Mouse (Mus musculus) MEL (cell line): Measurements from ENCODE around the gene Map4k1. TPM values are rescaled to one million over a fixed set of nuclear protein-coding genes. Genes with fewer than 3 reads are reported as not detected.

ENCODE experiments used
- DNase-seq: peaks from one replicate; pipeline ENCODE4 v3.0.0; 2011; ENCODE audit warnings: low read depth, low spot score
- H3K27ac ChIP-seq: 2 replicates; pipeline ENCODE4 v1.5.1; 2012; ENCODE audit warnings: low read depth, mild to moderate bottlenecking, control low read depth, low read length, moderate library complexity; ENCODE audit not compliant: control insufficient read depth
- H3K27me3 ChIP-seq, 2 experiments: fragments of 150-350 bp in 1 of 2; sonication (generic) in 1 of 2; 2 replicates each; pipeline ENCODE4 v1.6.1; 2012; ENCODE audit warnings: low read length in 2 of 2, mild to moderate bottlenecking in 2 of 2, improper control_type of control experiment in 1 of 2, moderate library complexity in 1 of 2; ENCODE audit not compliant: insufficient read depth in 2 of 2, control insufficient read depth in 1 of 2
- H3K36me3 ChIP-seq, 2 experiments: 2 replicates each; pipeline ENCODE4 v1.6.1; 2012 to 2014; ENCODE audit warnings: low read length in 2 of 2, improper control_type of control experiment in 1 of 2, inconsistent platforms in 1 of 2, mild to moderate bottlenecking in 1 of 2; ENCODE audit not compliant: insufficient read depth in 2 of 2, control insufficient read depth in 1 of 2
- H3K4me1 ChIP-seq, 2 experiments: fragments of 150-350 bp in 1 of 2; sonication (generic) in 1 of 2; 2 replicates each; pipeline ENCODE4 v1.6.1; 2012; ENCODE audit warnings: low read length in 2 of 2, improper control_type of control experiment in 1 of 2, mild to moderate bottlenecking in 1 of 2; ENCODE audit not compliant: insufficient read depth in 2 of 2, control insufficient read depth in 1 of 2
- H3K4me3 ChIP-seq, 2 experiments: fragments of 150-350 bp in 1 of 2; sonication (generic) in 1 of 2; 2 replicates each; pipeline ENCODE4 v1.5.1; 2012; ENCODE audit warnings: low read depth in 2 of 2, low read length in 2 of 2, mild to moderate bottlenecking in 2 of 2, moderate library complexity in 2 of 2, control low read depth in 1 of 2, improper control_type of control experiment in 1 of 2; ENCODE audit not compliant: control insufficient read depth in 1 of 2, insufficient read depth in 1 of 2
- H3K79me2 ChIP-seq: 2 replicates; pipeline ENCODE4 v1.6.1; 2012; ENCODE audit warnings: mild to moderate bottlenecking, low read length, moderate library complexity; ENCODE audit not compliant: control insufficient read depth, poor library complexity, insufficient read depth
- H3K9ac ChIP-seq: 2 replicates; pipeline ENCODE4 v1.6.1; 2012; ENCODE audit warnings: low read depth, mild to moderate bottlenecking, control low read depth, low read length, moderate library complexity; ENCODE audit not compliant: control insufficient read depth, poor library complexity, severe bottlenecking
- H3K9me3 ChIP-seq: fragments of 150-350 bp; sonication (generic); replicated peaks from 2 replicates; pipeline ENCODE4 v1.6.1; 2012; ENCODE audit warnings: mild to moderate bottlenecking, low read length, improper control_type of control experiment, moderate library complexity; ENCODE audit not compliant: insufficient read depth
- CHD1 ChIP-seq: IDR thresholded peaks from 2 replicates; pipeline ENCODE4 v1.6.1; 2012; ENCODE audit warnings: low read depth, mild to moderate bottlenecking, inconsistent platforms, low read length, improper control_type of control experiment
- CHD2 ChIP-seq: IDR thresholded peaks from 2 replicates; pipeline ENCODE4 v1.6.1; 2011; ENCODE audit warnings: low read length, improper control_type of control experiment
- CTCF ChIP-seq, 3 experiments: IDR thresholded peaks in 2 of 3; conservative IDR thresholded peaks in 1 of 3; 2 replicates each; pipeline ENCODE4 v1.5.1; 2011 to 2012; ENCODE audit warnings: low read length in 3 of 3, low read depth in 2 of 3, mild to moderate bottlenecking in 2 of 3, improper control_type of control experiment in 1 of 3, inconsistent platforms in 1 of 3, mixed read lengths in 1 of 3, moderate library complexity in 1 of 3; ENCODE audit not compliant: control insufficient read depth in 1 of 3, insufficient read depth in 1 of 3, poor library complexity in 1 of 3, severe bottlenecking in 1 of 3
- ELF1 ChIP-seq: IDR thresholded peaks from 2 replicates; pipeline ENCODE4 v1.6.1; 2014; ENCODE audit warnings: low read depth, mild to moderate bottlenecking, inconsistent platforms, low read length, improper control_type of control experiment, moderate library complexity
- EP300 ChIP-seq, 2 experiments: IDR thresholded peaks; 2 replicates each; pipeline ENCODE4 v1.6.1; 2011; ENCODE audit warnings: improper control_type of control experiment in 2 of 2, low read length in 2 of 2, low read depth in 1 of 2, mild to moderate bottlenecking in 1 of 2
- ETS1 ChIP-seq: IDR thresholded peaks from 2 replicates; pipeline ENCODE4 v1.6.1; 2012; ENCODE audit warnings: low read depth, mild to moderate bottlenecking, inconsistent platforms, low read length, improper control_type of control experiment, moderate library complexity
- GATA1 ChIP-seq: IDR thresholded peaks from 2 replicates; pipeline ENCODE4 v1.6.1; 2011; ENCODE audit warnings: low read depth, low read length, improper control_type of control experiment
- HCFC1 ChIP-seq: IDR thresholded peaks from 2 replicates; pipeline ENCODE4 v1.6.1; 2012; ENCODE audit warnings: low read depth, mild to moderate bottlenecking, inconsistent platforms, low read length, improper control_type of control experiment, moderate library complexity
- JUND ChIP-seq: IDR thresholded peaks from 2 replicates; pipeline ENCODE4 v1.6.1; 2011; ENCODE audit warnings: low read depth, mild to moderate bottlenecking, improper control_type of control experiment, low read length
- KAT2A ChIP-seq: conservative IDR thresholded peaks from 2 replicates; pipeline ENCODE4 v1.6.1; 2012; ENCODE audit warnings: low read depth, low read length, improper control_type of control experiment, inconsistent platforms
- MAFK ChIP-seq: IDR thresholded peaks from 2 replicates; pipeline ENCODE4 v1.6.1; 2011; ENCODE audit warnings: low read depth, mild to moderate bottlenecking, low read length, improper control_type of control experiment, borderline replicate concordance
- MAX ChIP-seq: IDR thresholded peaks from 2 replicates; pipeline ENCODE4 v1.6.1; 2011; ENCODE audit warnings: low read length, improper control_type of control experiment
- MAZ ChIP-seq: IDR thresholded peaks from 2 replicates; pipeline ENCODE4 v1.6.1; 2012; ENCODE audit warnings: low read depth, mild to moderate bottlenecking, inconsistent platforms, low read length, improper control_type of control experiment
- MXI1 ChIP-seq: IDR thresholded peaks from 2 replicates; pipeline ENCODE4 v1.6.1; 2011; ENCODE audit warnings: mild to moderate bottlenecking, low read depth, low read length, improper control_type of control experiment
- MYB ChIP-seq: IDR thresholded peaks from 2 replicates; pipeline ENCODE4 v1.6.1; 2011; ENCODE audit warnings: mild to moderate bottlenecking, low read depth, low read length, improper control_type of control experiment
- NELFE ChIP-seq: IDR thresholded peaks from 2 replicates; pipeline ENCODE4 v1.6.1; 2011; ENCODE audit warnings: low read depth, low read length, improper control_type of control experiment
- NRF1 ChIP-seq: IDR thresholded peaks from 2 replicates; pipeline ENCODE4 v1.6.1; 2014; ENCODE audit warnings: low read depth, mild to moderate bottlenecking, inconsistent platforms, low read length, improper control_type of control experiment, moderate library complexity; ENCODE audit not compliant: poor library complexity, insufficient read depth, severe bottlenecking
- POLR2A ChIP-seq, 2 experiments: IDR thresholded peaks; 2 replicates each; pipeline ENCODE4 v1.6.1; 2011 to 2012; ENCODE audit warnings: low read length in 2 of 2, mild to moderate bottlenecking in 2 of 2, control low read depth in 1 of 2, improper control_type of control experiment in 1 of 2, low read depth in 1 of 2, moderate library complexity in 1 of 2; ENCODE audit not compliant: control insufficient read depth in 1 of 2, insufficient read depth in 1 of 2, poor library complexity in 1 of 2
- POLR2AphosphoS2 ChIP-seq: IDR thresholded peaks from 2 replicates; pipeline ENCODE4 v1.6.1; 2011; ENCODE audit warnings: low read length, improper control_type of control experiment
- POLR2AphosphoS5 ChIP-seq: IDR thresholded peaks from 2 replicates; pipeline ENCODE4 v1.6.1; 2012; ENCODE audit warnings: low read depth, borderline replicate concordance, mild to moderate bottlenecking, inconsistent platforms, low read length, moderate library complexity, mixed read lengths
- RAD21 ChIP-seq: IDR thresholded peaks from 2 replicates; pipeline ENCODE4 v1.6.1; 2011; ENCODE audit warnings: mild to moderate bottlenecking, low read depth, low read length, improper control_type of control experiment
- SMC3 ChIP-seq: IDR thresholded peaks from 2 replicates; pipeline ENCODE4 v1.6.1; 2011; ENCODE audit warnings: low read depth, low read length, improper control_type of control experiment
- TAL1 ChIP-seq: IDR thresholded peaks from 2 replicates; pipeline ENCODE4 v1.6.1; 2012; ENCODE audit warnings: mild to moderate bottlenecking, inconsistent platforms, low read length, moderate library complexity, mixed read lengths
- TBP ChIP-seq: IDR thresholded peaks from 2 replicates; pipeline ENCODE4 v1.8.0; 2011; ENCODE audit warnings: low read depth, low read length, improper control_type of control experiment
- TCF12 ChIP-seq: IDR thresholded peaks from 2 replicates; pipeline ENCODE4 v1.6.1; 2014; ENCODE audit warnings: low read depth, mild to moderate bottlenecking, inconsistent platforms, low read length, improper control_type of control experiment, moderate library complexity
- USF1 ChIP-seq: IDR thresholded peaks from 2 replicates; pipeline ENCODE4 v1.6.1; 2014; ENCODE audit warnings: low read depth, mild to moderate bottlenecking, inconsistent platforms, low read length, improper control_type of control experiment, moderate library complexity
- USF2 ChIP-seq, 2 experiments: IDR thresholded peaks; 2 replicates each; pipeline ENCODE4 v1.6.1; 2011 to 2012; ENCODE audit warnings: improper control_type of control experiment in 2 of 2, low read length in 2 of 2, borderline replicate concordance in 1 of 2, inconsistent platforms in 1 of 2, low read depth in 1 of 2, mild to moderate bottlenecking in 1 of 2; ENCODE audit not compliant: insufficient read depth in 1 of 2
- ZMIZ1 ChIP-seq: IDR thresholded peaks from 2 replicates; pipeline ENCODE4 v1.6.1; 2012; ENCODE audit warnings: low read depth, mild to moderate bottlenecking, inconsistent platforms, low read length, improper control_type of control experiment, moderate library complexity
- ZNF384 ChIP-seq: IDR thresholded peaks from 2 replicates; pipeline ENCODE4 v1.6.1; 2012; ENCODE audit warnings: low read depth, mild to moderate bottlenecking, inconsistent platforms, low read length, improper control_type of control experiment
- polyA plus RNA-seq, 2 experiments: library from polyadenylated mRNA; stranded (reverse) in 1 of 2; unstranded in 1 of 2; fragments of >175 nt in 1 of 2; fragments of >200 nt in 1 of 2; gene quantifications; 2 replicates each; pipeline versions ENCODE4 v1.2.1 to v1.2.4; 2012; ENCODE audit warnings: low replicate concordance in 2 of 2, low read depth in 1 of 2; ENCODE audit not compliant: insufficient read length in 2 of 2, insufficient read depth in 1 of 2, missing spikeins in 1 of 2
- total RNA-seq: library from RNA; depleted of rRNA; stranded (reverse); fragments of 300-350 nt; gene quantifications from 2 replicates; pipeline ENCODE4 v1.2.3, GENCODE M21; 2012

Map4k1 gene
- total and polyA plus RNA-seq, 3 experiments = 17.3 to 50.8 TPM; not detected in 1

DNA sequence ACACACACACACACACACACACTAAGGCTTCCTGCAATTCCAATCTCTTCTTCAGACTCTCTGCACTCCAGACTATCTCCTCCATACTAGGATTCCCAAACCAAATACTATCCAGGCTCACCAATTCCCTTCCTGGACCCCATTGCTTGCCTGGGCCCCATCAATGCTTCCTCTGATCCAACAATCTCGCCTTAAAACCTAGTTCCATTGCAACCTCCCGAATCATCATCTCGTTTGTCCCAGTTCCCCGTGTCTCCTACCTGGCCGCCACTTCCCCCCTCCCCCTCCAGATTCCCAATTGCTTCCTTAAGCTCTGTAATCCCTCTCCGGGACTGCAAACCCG is 20.3 kb upstream of the Map4k1 start:
- H3K4me3 ChIP-seq = peak overlapping the region; percentile 68 to 73
- H3K27me3 ChIP-seq = no peaks in the 10 kb centered on the region
- no peak for DNase-seq
- no peaks in the 10 kb centered on the region for H3K9me3 ChIP-seq
- H3K4me1 ChIP-seq = peaks cover 33 to 46% of the 10 kb centered on the region in 2 experiments
- H3K79me2 ChIP-seq = peaks cover 50% of the 10 kb centered on the region
- H3K36me3 ChIP-seq = peaks cover 0 to 51% of the 10 kb centered on the region in 2 experiments; a peak in 2 of 4 replicates
- TF ChIP-seq USF1 (no peak), MAX (no peak), RAD21 (no peak), POLR2AphosphoS2 (no peak), GATA1 (no peak)
- peak overlapping the region; percentile 77 for H3K9ac ChIP-seq
- peak overlapping the region; percentile 42 for H3K27ac ChIP-seq

DNA sequence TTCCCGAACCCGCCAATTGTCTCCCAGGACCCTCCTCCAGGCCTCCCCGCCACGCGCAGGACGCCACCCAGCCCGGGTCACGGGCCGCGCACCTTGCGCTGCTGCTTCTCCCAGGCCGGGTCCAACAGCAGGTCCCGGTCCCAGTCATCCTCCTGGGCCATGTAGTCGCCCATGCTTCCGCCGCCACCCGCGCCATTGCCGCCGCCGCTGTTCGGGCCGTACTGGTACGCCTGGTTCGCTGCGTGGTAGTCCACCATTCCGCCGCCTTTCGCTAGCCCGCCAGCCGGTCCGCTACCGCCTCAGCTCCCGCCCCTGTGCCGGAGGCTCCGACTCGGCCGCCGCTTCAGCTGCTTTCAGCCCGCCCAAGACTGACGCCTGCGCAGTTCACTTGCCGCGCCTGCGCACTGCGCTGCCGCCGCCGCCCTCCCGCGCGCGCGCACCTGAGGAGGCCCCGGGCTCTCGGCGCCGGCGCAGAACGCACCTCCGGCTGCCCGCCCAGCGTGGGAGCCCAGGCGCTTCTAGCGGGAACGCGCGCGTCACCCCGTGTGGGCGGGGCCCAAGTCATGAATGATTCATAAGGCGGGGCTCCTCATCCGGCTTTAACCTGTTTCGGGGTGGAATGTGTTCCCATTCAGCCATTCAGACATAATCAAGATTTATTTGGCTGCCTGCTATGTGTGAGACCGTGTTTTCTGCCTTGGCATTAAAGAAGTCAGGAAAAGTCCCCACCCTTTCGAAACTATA is 19.8 kb upstream of the Map4k1 start, which contains the start of gene Actn4:
Gene Actn4, minus strand, starts transcription at position 414 of the 744 bp plus-strand sequence.
- DNase-seq = peak; percentile 98
- H3K27ac ChIP-seq = peak within 1 kb of the TSS; percentile 98
- H3K4me1 ChIP-seq = peaks cover 28 to 45% of the 10 kb centered on the region in 2 experiments
- H3K4me3 ChIP-seq = peak within 1 kb of the TSS; percentile 68 to 76
- no peaks in the 10 kb centered on the region for H3K27me3 ChIP-seq
- peaks cover 48% of the 10 kb centered on the region for H3K79me2 ChIP-seq
- peak within 1 kb of the TSS; percentile 83 for H3K9ac ChIP-seq
- H3K9me3 ChIP-seq = no peaks in the 10 kb centered on the region
- H3K36me3 ChIP-seq = peaks cover 0 to 45% of the 10 kb centered on the region in 2 experiments; a peak in 2 of 4 replicates
- TF ChIP-seq NRF1 (peak; percentile 98), POLR2AphosphoS2 (peak; percentile 86), TAL1 (no peak), MAX (0 out of 2 replicates have a peak, but pooled peaks have one; percentile 32), CHD1 (peak; percentile 66; the same call in 1 of the 2 replicates), TCF12 (peak; percentile 52; the same call in 1 of the 2 replicates), JUND (no peak), CHD2 (no peak), ZMIZ1 (peak; percentile 83), KAT2A (no peak), ELF1 (peak; percentile 41; the same call in 1 of the 2 replicates), ETS1 (no peak), GATA1 (0 out of 2 replicates have a peak, but pooled peaks have one; percentile 26), EP300 (IDR thresholded peaks at IDR 0.05; ENCODE audit: low read depth in 1 of 2, low read length in 2 of 2) (no peak), POLR2AphosphoS5 (no peak; the same call in 1 of the 2 replicates), MAFK (no peak), ZNF384 (no peak), POLR2A (IDR thresholded peaks at IDR 0.05; ENCODE audit: control insufficient read depth in 1 of 2, insufficient read depth in 1 of 2, low read depth in 1 of 2, low read length in 2 of 2, poor library complexity in 1 of 2) (peak; percentile 93 to 98), USF1 (no peak), MXI1 (peak; percentile 74), HCFC1 (peak; percentile 71; the same call in 1 of the 2 replicates), TBP (peak; percentile 81), NELFE (peak; percentile 97), USF2 (IDR thresholded peaks at IDR 0.05; ENCODE audit: borderline replicate concordance in 1 of 2, insufficient read depth in 1 of 2, low read depth in 1 of 2, low read length in 2 of 2) (no peak), MAZ (peak; percentile 68; the same call in 1 of the 2 replicates), SMC3 (no peak), MYB (no peak), CTCF (IDR thresholded peaks at IDR 0.05 in 2 of 3, conservative IDR thresholded peaks at IDR 0.05 in 1 of 3; ENCODE audit: control insufficient read depth in 1 of 3, insufficient read depth in 1 of 3, low read depth in 2 of 3, low read length in 3 of 3, poor library complexity in 1 of 3, severe bottlenecking in 1 of 3) (no peak), RAD21 (no peak)
